Mouse (Mus musculus) testis, postnatal 14 days (tissue): ENCODE data around the gene Lamc3.

Source experiments
- DNase-seq: peaks from one replicate; pipeline ENCODE4 v3.0.0; 2021; ENCODE audit warnings: low spot score

Gene Lamc3

DNA sequence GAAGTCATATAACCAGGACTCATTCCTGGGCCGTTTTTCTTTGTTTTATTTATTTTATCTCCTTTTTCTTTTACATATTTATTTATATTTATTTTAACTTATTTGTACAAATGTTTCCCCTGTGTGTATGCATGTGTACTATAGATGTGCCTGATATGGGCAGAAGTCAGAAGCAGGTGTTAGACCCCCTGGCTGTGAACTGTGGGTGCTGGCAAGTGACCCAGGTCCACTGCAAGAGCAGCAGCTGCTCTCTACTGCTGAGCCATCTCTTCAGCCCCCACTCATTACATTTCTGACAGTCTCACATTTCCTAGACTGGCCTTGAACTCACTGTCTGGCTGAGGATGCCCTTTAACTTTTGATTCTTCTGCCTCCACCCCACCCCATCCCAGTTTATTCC, 51.2 kb downstream of the Lamc3 start:
- DNase-seq, result no peak

GRCm38 (mm10) chr2:31943011-31943410, 55.9 kb downstream of the Lamc3 start:
- no peak for DNase-seq

- no peak for DNase-seq
These were observed 58.5 kb downstream of the Lamc3 start for GRCm38 (mm10) chr2:31945580-31945979.

DNA sequence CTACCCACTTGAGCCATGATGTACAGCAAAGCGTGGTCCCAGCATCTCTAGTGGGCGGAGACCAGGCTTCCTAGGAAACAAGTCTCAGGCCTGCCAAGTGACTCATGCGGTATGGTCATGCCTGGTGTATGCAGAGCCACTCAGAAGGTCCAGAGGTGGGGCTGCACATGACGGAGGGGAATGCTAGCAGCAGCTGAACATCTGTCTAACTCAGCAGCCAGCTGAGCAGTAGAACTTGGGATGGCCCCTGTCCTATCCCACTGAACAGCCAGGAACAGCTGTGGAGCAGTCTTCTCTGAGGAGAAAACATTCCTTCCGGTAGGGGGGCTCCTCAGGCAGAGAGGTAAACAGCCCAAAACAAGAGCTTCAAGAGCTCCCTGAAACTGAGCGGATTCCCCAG, 61.3 kb downstream of the Lamc3 start:
- no peak for DNase-seq

DNA sequence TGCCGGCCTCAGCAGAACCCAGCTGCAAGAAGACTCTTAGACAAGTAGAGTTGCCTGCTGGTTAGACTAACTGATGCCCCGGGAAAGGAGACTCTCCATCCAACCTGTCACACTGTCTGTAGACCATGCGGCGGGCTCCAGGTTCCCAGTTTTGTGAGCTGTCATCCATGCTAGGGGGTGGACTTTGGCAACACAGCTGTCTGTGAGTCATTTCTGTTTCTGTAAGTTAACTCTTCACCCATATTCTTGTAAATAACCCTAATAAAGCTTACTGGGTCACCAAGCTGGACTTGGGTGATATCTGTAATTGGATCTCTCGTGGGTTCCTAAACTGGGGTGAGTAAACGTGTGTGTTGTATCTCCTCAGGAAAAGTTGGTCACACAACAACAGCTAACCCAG, 61.7 kb downstream of the Lamc3 start:
- no peak for DNase-seq

DNA sequence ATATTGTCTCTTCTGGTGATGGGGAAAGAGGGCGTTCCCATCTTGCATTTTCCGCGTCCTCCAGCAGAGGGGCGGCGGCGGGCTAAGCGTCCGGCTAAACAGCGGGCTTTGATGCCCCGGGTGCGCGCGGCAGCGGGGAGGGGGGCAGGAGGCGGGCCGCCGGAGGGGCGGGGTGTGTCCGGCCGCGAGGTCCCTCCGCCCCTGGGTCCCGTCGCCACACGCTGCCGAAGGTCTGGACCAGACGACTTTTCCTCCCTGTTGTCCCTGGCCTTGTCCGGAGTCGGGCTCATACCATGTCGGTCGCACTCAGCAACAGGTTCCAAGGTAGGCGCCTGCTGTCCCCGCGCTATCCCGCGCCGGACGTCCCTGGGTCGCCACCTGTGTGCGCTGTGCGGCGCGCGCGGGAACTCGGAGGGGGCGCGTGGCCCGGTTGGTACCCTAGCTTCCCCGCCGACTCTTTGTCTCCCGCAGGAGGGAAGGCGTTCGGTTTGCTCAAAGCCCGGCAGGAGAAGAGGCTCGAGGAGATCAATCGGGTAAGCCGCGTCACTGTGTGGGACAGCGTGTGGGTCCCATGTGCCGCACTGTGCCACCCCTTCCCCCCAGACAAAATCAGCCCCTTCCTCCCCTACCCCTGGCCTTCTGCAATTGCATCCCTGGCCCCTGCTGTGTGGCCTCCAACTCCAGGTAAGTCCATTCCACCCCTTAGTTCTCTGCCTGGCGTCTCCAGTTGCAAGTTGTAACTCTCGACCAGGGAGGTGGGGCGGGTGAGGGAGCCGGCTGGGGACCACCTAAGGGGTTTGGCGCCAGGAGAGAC, 63.2 kb downstream of the Lamc3 start, which contains the start of gene Aif1l:
Gene Aif1l, plus strand, starts transcription at position 82 of the 814 bp plus-strand sequence.
- DNase-seq, result peak; percentile 25

DNA sequence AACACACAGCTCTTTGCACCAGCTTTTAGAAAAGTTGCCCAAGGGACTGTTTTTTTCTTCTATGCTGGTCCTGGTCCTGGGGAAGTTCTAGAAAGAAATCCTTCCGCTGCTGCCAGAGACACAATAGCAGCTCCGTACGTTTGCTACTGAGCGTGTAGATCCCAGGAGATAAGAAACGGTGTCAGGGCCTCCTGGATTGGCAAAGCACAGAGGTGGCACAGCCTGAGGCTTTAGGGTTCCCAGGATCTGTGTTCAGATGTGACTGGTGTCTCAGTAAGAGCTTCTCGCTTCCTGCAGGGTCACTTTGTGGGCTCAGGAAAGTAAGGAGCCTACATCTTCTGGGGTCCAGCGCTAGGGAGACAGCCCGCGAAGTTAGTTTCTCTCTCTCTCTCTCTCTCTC, 63.9 kb downstream of the Lamc3 start:
- DNase-seq, result no peak

GRCm38 (mm10) chr2:31952236-31952635, 65.1 kb downstream of the Lamc3 start:
- no peak for DNase-seq

DNA sequence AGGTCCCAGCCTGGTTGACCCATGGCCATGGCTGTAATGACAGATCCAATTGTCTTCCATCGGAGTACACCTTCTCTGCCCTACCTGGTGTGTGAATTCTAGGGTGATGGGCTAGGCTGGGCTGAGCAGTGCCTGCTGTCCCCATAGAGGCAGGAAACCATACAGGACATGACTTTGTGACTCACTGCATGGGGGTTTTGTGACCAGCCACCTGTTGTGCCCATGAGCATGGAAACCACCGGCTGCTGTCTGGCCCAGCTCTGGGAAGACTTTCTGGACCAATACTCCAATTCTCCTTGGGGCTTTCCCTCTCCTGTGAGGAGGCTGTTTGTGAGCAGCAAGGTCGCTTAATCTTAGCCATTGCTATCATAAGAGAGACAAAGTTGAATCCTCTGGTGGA, 65.6 kb downstream of the Lamc3 start:
- no peak for DNase-seq

GRCm38 (mm10) chr2:31953687-31954086, 66.6 kb downstream of the Lamc3 start:
- DNase-seq, result no peak

GRCm38 (mm10) chr2:31954779-31955181, 67.7 kb downstream of the Lamc3 start:
- DNase-seq, result peak; percentile 44

GRCm38 (mm10) chr2:31955686-31956085, 68.6 kb downstream of the Lamc3 start:
- no peak for DNase-seq

GRCm38 (mm10) chr2:31957211-31957610, 70.1 kb downstream of the Lamc3 start:
- DNase-seq, result no peak

DNA sequence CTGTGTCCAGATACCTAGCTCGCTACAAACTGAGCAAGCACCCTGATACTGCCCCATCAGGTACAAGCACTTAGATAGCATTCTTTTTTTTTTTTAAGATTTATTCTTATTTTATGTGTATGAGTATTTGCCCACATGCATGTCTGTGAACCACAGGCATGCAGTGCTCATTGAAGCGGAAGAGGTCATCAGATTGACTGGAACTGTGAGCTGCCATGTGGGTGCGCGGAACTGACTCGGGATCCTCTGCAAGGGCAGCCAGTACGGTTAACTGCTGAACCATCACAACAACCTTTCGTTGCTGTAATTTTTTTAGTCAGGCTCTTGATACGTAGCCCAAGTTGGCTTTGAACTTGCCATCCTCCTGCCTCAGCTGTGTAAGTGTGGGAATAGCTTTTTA, 73.9 kb downstream of the Lamc3 start:
- DNase-seq, result no peak

GRCm38 (mm10) chr2:31961791-31962222, 74.7 kb downstream of the Lamc3 start:
- DNase-seq, result no peak

DNA sequence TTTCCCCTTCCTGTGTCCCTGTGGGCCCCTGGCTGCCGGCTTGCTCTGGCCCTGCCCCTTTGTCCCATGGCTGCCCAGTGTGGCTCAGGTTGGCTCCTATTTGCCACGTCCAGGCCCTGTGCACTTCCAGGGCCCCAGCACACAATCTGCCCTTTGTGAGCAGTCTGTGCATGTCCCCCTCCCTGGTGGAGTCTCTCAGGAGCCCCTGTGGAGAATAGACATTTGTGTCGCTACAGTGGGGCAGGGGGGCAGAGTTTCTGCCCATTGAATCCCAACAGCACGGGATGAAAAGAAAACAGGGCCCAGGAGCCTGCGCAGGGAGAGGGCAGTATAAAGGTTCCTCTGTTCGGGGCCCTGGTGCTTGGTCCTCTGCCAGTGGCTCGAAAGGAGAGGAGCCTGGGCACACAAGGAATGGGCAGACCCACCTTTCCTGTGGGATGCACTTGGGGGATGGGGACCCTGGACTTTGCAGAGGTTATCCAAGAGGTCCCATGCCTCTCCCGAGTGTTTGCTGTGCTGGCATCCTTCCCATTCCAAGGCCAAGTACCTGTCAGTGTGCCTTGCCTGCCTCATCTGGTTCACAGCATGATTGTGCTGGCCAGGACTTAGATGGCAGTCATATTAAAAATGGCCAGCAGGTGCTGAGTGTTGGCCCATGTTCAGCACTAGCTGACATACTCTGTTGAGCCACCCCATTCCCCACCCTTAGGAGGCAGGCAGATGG, 75.6 kb downstream of the Lamc3 start:
- DNase-seq, result no peak

GRCm38 (mm10) chr2:31963491-31963890, 76.4 kb downstream of the Lamc3 start:
- DNase-seq, result no peak

DNA sequence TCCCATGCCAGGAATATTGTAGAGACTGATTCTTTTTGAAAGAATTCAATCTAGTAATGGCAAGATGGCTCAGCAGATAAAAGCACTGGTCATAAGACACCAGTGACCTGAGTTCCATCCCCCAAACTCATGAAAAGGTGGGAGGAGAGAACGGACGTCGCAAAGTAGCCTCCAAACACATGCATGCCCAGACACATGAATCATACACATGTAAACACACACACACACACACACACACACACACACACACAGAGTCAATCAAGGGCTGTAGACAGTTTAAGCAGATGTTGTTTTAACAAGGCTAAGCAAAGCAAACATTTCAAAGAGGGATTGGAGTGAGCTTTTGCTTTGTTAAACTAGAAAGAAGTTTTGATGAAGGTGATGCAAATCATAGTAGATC, 77.1 kb downstream of the Lamc3 start:
- DNase-seq, result no peak

GRCm38 (mm10) chr2:31965110-31965509, 78.0 kb downstream of the Lamc3 start:
- DNase-seq, result no peak

DNA sequence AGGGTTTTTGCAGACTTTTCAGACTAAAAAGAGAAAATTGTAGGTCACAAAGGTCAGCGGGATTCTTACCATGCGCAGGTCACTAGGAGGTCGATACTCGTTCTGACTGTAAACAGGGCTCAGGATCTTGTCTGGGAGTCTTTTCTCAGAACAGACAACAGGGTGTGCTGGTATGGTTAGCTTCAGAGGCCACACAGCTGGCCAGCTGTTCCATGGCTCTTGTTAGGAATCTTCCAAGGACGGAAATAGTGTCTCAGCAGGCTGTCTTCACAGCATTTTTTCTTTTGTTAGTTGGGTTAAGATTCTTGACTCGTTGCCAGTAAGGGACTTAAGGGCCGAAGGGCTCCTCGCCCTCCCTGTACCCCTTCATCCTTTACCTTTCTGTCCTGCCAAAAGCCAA, 79.7 kb downstream of the Lamc3 start:
- DNase-seq, result no peak

GRCm38 (mm10) chr2:31972589-31972988, 85.5 kb downstream of the Lamc3 start:
- DNase-seq, result no peak

- DNase-seq, result peak; percentile 99
These were observed 87.2 kb downstream of the Lamc3 start, which contains the start of gene Nup214 for GRCm38 (mm10) chr2:31974141-31974808. TSS of gene Nup214 (plus strand) at chr2:31974436.
